Mouse (Mus musculus) heart, embryonic 14.5 days (tissue): Measurements from ENCODE around the gene Irf1. TPM values are rescaled to one million over a fixed set of nuclear protein-coding genes. Genes with fewer than 3 reads are reported as not detected.

Source experiments
- ATAC-seq: fragments of 200-750 bp; cut with Nextera tagmentation; 2 replicates; pipeline ENCODE4 v1.8.0; 2017; ENCODE audit warnings: low read depth, moderate TSS enrichment; ENCODE audit not compliant: insufficient number of reproducible peaks, insufficient read depth, low FRiP score
- H3K27ac ChIP-seq, 2 experiments: fragments of 200-500 bp in 1 of 2; fragments of 300-500 bp in 1 of 2; sonication (generic) in 1 of 2; replicated peaks in 1 of 2; 2 replicates each; pipeline ENCODE4 v1.5.1; 2012 to 2014; ENCODE audit warnings: low read depth in 2 of 2, low read length in 2 of 2, control low read depth in 1 of 2, mild to moderate bottlenecking in 1 of 2, mixed read lengths in 1 of 2; ENCODE audit not compliant: control insufficient read depth in 1 of 2, insufficient read depth in 1 of 2
- H3K27me3 ChIP-seq: fragments of 300-500 bp; sonication (generic); 2 replicates; pipeline ENCODE4 v1.6.1; 2014; ENCODE audit warnings: mild to moderate bottlenecking, low read length, control low read depth; ENCODE audit not compliant: control insufficient read depth, insufficient read depth
- H3K36me3 ChIP-seq: fragments of 300-500 bp; sonication (generic); 2 replicates; pipeline ENCODE4 v1.6.1; 2014; ENCODE audit warnings: mild to moderate bottlenecking, control low read depth, low read length, mixed read lengths; ENCODE audit not compliant: control insufficient read depth, insufficient read depth
- H3K4me1 ChIP-seq, 2 experiments: fragments of 200-500 bp in 1 of 2; fragments of 300-500 bp in 1 of 2; sonication (generic) in 1 of 2; 2 replicates each; pipeline ENCODE4 v1.6.1; 2012 to 2014; ENCODE audit warnings: low read length in 2 of 2, control low read depth in 1 of 2, mixed read lengths in 1 of 2; ENCODE audit not compliant: control insufficient read depth in 2 of 2, insufficient read depth in 2 of 2
- H3K4me2 ChIP-seq: fragments of 300-500 bp; sonication (generic); 2 replicates; pipeline ENCODE4 v1.6.1; 2014; ENCODE audit warnings: mild to moderate bottlenecking, low read length
- H3K4me3 ChIP-seq, 2 experiments: fragments of 200-500 bp in 1 of 2; fragments of 300-500 bp in 1 of 2; sonication (generic) in 1 of 2; 2 replicates each; pipeline ENCODE4 v1.5.1; 2012 to 2014; ENCODE audit warnings: low read length in 2 of 2, mild to moderate bottlenecking in 2 of 2, control low read depth in 1 of 2, low read depth in 1 of 2, moderate library complexity in 1 of 2; ENCODE audit not compliant: control insufficient read depth in 1 of 2, insufficient read depth in 1 of 2
- H3K9ac ChIP-seq: fragments of 300-500 bp; sonication (generic); 2 replicates; pipeline ENCODE4 v1.6.1; 2014; ENCODE audit warnings: mild to moderate bottlenecking, low read length
- H3K9me3 ChIP-seq: fragments of 300-500 bp; sonication (generic); 2 replicates; pipeline ENCODE4 v1.6.1; 2016; ENCODE audit warnings: low read length, control low read depth; ENCODE audit not compliant: control insufficient read depth
- WGBS: fragments of 180-500 bp; shearing (Covaris S2); extraction: QIAGEN DNeasy Blood & Tissue Kit; methylation state at CpG from one replicate; pipeline ENCODE4 v1.1.7; 2014; 5-methylcytosine and 5-hydroxymethylcytosine counted together
- polyA plus RNA-seq: library from polyadenylated mRNA; unstranded; fragments of >200 nt; fragmentation: Nextera tagmentation; extraction: Ambion mirVana; gene quantifications from 2 replicates; pipeline ENCODE4 v1.2.1, GENCODE M21; 2014

Gene Irf1
- polyA plus RNA-seq, 1 experiment from 2014 or later: 9.3 TPM

GRCm38 (mm10) chr11:53761284-53761683 is 8.5 kb upstream of the Irf1 start:
- H3K4me2 ChIP-seq: no peak overlapping the region
- H3K36me3 ChIP-seq: no peaks in the 10 kb centered on the region
- peak overlapping the region; percentile 93 to 97 for H3K27ac ChIP-seq
- no peaks in the 10 kb centered on the region for H3K9me3 ChIP-seq
- H3K9ac ChIP-seq: peak overlapping the region; percentile 21; the same call in 1 of the 2 replicates
- no peak for ATAC-seq
- H3K4me3 ChIP-seq: no peak overlapping the region
- 65% methylated on average over 5 of the region's 5 CpGs for whole genome bisulfite sequencing
- no peaks in the 10 kb centered on the region for H3K27me3 ChIP-seq
- peaks cover 49 to 57% of the 10 kb centered on the region in 2 experiments for H3K4me1 ChIP-seq

DNA sequence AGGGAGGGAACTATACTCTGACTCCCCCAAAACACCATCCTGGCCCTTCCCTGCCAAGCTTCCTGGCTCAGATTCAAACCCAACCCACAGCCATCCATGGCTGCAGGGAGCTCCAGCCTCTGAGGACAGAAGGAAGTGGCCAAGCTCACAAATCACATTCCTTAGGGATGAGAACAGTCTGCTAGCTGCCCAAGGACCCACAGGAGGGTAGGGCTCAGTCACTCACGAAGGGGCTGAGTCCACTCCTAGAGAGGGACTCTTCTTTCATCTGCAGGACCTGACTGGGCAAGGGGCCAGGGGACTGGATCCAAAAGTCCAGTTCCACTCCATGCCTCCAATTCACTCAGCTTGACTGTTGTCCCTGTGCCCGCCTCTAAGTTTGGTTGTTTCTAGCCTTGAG is 8.0 kb upstream of the Irf1 start:
- H3K36me3 ChIP-seq: no peaks in the 10 kb centered on the region
- WGBS: 14% methylated on average over 2 of the region's 2 CpGs
- ATAC-seq: peak; percentile 40
- no peaks in the 10 kb centered on the region for H3K9me3 ChIP-seq
- H3K4me2 ChIP-seq: peak overlapping the region; percentile 79; the same call in 1 of the 2 replicates
- H3K27ac ChIP-seq: peak overlapping the region; percentile 93 to 97
- H3K9ac ChIP-seq: peak overlapping the region; percentile 21; the same call in 1 of the 2 replicates
- no peaks in the 10 kb centered on the region for H3K27me3 ChIP-seq
- peaks cover 49 to 57% of the 10 kb centered on the region in 2 experiments for H3K4me1 ChIP-seq
- no peak overlapping the region for H3K4me3 ChIP-seq

- Histone ChIP-seq H3K27ac (peak overlapping the region; percentile 93 to 97), H3K9ac (peak overlapping the region; percentile 76), H3K27me3 (no peaks in the 10 kb centered on the region), H3K4me1 (peaks cover 49 to 57% of the 10 kb centered on the region in 2 experiments), H3K4me3 (peak overlapping the region; percentile 37 to 40; a peak in 3 of 4 replicates), H3K4me2 (peak overlapping the region; percentile 79), H3K36me3 (no peaks in the 10 kb centered on the region), H3K9me3 (no peaks in the 10 kb centered on the region)
- 52% methylated on average over 2 of the region's 2 CpGs for WGBS
- ATAC-seq: no peak
Observed at GRCm38 (mm10) chr11:53762426-53762825, 7.4 kb upstream of the Irf1 start.

- peak overlapping the region; percentile 79 for H3K4me2 ChIP-seq
- H3K4me3 ChIP-seq: peak overlapping the region; percentile 37 to 40
- H3K27ac ChIP-seq: peak overlapping the region; percentile 93 to 97
- H3K27me3 ChIP-seq: no peaks in the 10 kb centered on the region
- peak overlapping the region; percentile 76 for H3K9ac ChIP-seq
- H3K4me1 ChIP-seq: peaks cover 49 to 57% of the 10 kb centered on the region in 2 experiments
- no peaks in the 10 kb centered on the region for H3K9me3 ChIP-seq
- H3K36me3 ChIP-seq: no peaks in the 10 kb centered on the region
- WGBS: 2% methylated on average over 23 of the region's 23 CpGs
- peak; percentile 4; the same call in 1 of the 2 replicates for ATAC-seq
Observed at GRCm38 (mm10) chr11:53762827-53763495, 6.9 kb upstream of the Irf1 start.

GRCm38 (mm10) chr11:53763496-53764140 is 6.2 kb upstream of the Irf1 start:
- Histone ChIP-seq H3K27ac (peak overlapping the region; percentile 93 to 97), H3K4me3 (peak overlapping the region; percentile 37 to 40), H3K4me1 (peaks cover 49 to 57% of the 10 kb centered on the region in 2 experiments), H3K9me3 (no peaks in the 10 kb centered on the region), H3K9ac (peak overlapping the region; percentile 76), H3K4me2 (peak overlapping the region; percentile 79), H3K36me3 (no peaks in the 10 kb centered on the region), H3K27me3 (no peaks in the 10 kb centered on the region)
- peak; percentile 67 for ATAC-seq
- WGBS: 3% methylated on average over 33 of the region's 33 CpGs

GRCm38 (mm10) chr11:53764581-53764980 is 5.2 kb upstream of the Irf1 start:
- no peak overlapping the region for H3K4me3 ChIP-seq
- 52% methylated on average over 5 of the region's 5 CpGs for WGBS
- no peaks in the 10 kb centered on the region for H3K27me3 ChIP-seq
- no peak overlapping the region for H3K9ac ChIP-seq
- ATAC-seq: no peak
- no peak overlapping the region; the same call in 1 of the 2 replicates for H3K4me2 ChIP-seq
- H3K27ac ChIP-seq: peak overlapping the region in 1 of 2 experiments; percentile 97; a peak in 2 of 4 replicates
- no peaks in the 10 kb centered on the region for H3K36me3 ChIP-seq
- H3K4me1 ChIP-seq: peaks cover 44 to 49% of the 10 kb centered on the region in 2 experiments
- H3K9me3 ChIP-seq: no peaks in the 10 kb centered on the region

DNA sequence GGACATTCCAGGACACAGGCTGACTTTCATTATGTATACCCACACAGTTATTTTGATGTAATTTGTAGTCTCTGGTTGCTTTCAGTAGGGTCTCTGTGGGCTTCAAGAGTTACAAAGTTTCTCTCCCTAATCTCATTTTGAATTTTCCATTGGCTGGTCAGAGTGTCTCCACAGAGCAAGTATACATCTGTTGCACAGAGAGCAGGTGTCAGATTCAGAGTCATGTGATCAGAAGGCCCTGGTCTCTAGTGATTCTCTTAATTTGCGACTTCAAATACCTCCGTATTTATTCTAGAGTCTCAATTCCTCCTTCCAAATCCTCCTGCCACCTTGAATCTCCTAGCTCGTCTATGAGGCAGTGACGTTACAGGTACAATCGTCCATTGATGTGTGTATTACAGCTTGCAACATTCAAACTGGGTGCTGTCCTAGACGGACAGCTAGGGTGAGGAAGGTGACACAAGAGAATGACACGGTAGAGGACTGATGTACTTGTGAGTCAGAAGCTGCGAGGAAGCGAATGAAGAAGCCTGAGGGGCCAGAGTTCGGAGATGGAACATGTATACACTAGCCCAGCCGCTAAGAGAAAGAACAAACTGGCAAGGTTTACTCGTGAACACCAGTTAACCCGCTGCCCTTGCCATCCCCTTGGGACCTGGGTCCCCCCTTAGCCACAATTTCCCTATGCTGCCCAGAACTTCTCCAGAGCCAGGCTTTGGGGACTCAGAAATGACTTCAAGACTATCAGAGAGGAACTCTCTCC is 1.2 kb upstream of the Irf1 start:
- no peak overlapping the region for H3K4me3 ChIP-seq
- H3K4me1 ChIP-seq: peaks cover 14 to 17% of the 10 kb centered on the region in 2 experiments
- no peak overlapping the region for H3K27ac ChIP-seq
- WGBS: 76% methylated on average over 13 of the region's 13 CpGs
- H3K4me2 ChIP-seq: no peak overlapping the region
- no peaks in the 10 kb centered on the region for H3K27me3 ChIP-seq
- H3K9ac ChIP-seq: no peak overlapping the region
- peaks cover 10% of the 10 kb centered on the region for H3K36me3 ChIP-seq
- H3K9me3 ChIP-seq: no peaks in the 10 kb centered on the region
- no peak for ATAC-seq
